ENCODE assay signal across 16 mouse cellular contexts in genomic region chr11:98867293-98867692, GRCm38 (mm10). TPM values are rescaled to one million over a fixed set of nuclear protein-coding genes. Genes with fewer than 3 reads are reported as not detected.
DNase-seq lines count a peak whose midpoint lies in the region; ATAC-seq and TF ChIP-seq lines count a peak whose summit lies in the region.
"Had no signal": no experiment of that assay in that cellular context is flagged by ENCODE, and none has a peak within 500 bp of the region (broad histone marks: within the 10 kb centered on the region; RNA-seq: fewer than 3 reads in every experiment).

No protein-coding gene starts in this region.

- peak overlapping the region; percentile 56; the same call in 1 of the 2 replicates for H3K27ac ChIP-seq in layer of hippocampus, adult 2 months
- peak overlapping the region; percentile 71 for H3K27ac ChIP-seq in hindbrain, postnatal 0 days
- H3K27ac ChIP-seq: kidney, postnatal 0 days; liver, embryonic 12.5 days; lung, embryonic 15.5 days had no signal

- WGBS in hindbrain, postnatal 0 days: 17% methylated on average over 12 of the region's 12 CpGs

- DNase-seq in layer of hippocampus, adult 2 months (ENCODE audit: low spot score in 2 of 2): no peak
- no peak for DNase-seq in layer of hippocampus, adult 11-12 months (ENCODE audit: low spot score)
- peak; percentile 39 for DNase-seq in ZHBTc4 (ENCODE audit: low read depth, low spot score)
- DNase-seq in cerebellum, postnatal 14 days: peak; percentile 43 to 44
- DNase-seq in hindbrain, postnatal 0 days (ENCODE audit: low spot score): peak; percentile 81
- no peak for DNase-seq in gastrocnemius, postnatal 4 days (ENCODE audit: low spot score in 2 of 2)
- DNase-seq in heart, adult 11 months: no peak
- DNase-seq: adrenal gland, postnatal 14 days; gastrocnemius, postnatal 10 days; heart, postnatal 36 days; thymus, adult 18-20 months had no signal

- no peak overlapping the region for H3K4me2 ChIP-seq in hindbrain, postnatal 0 days (ENCODE audit: low read depth, low read length)
- H3K4me2 ChIP-seq: liver, embryonic 12.5 days; lung, embryonic 15.5 days had no signal

- peak; percentile 71 for ATAC-seq in hindbrain, postnatal 0 days
- ATAC-seq: intestine, embryonic 16.5 days; liver, embryonic 12.5 days had no signal

- H3K4me3 ChIP-seq in layer of hippocampus, adult 2 months: no peak overlapping the region
- no peak overlapping the region for H3K4me3 ChIP-seq in hindbrain, postnatal 0 days (ENCODE audit: low read length)
- H3K4me3 ChIP-seq: liver, embryonic 12.5 days; lung, embryonic 15.5 days had no signal

- no peaks in the 10 kb centered on the region for H3K9me3 ChIP-seq in hindbrain, postnatal 0 days (ENCODE audit: low read length)
- H3K9me3 ChIP-seq: G1E; liver, embryonic 12.5 days; lung, embryonic 15.5 days had no signal

- H3K36me3 ChIP-seq in hindbrain, postnatal 0 days (ENCODE audit: insufficient read depth, low read length): no peaks in the 10 kb centered on the region

- peaks cover 12% of the 10 kb centered on the region for H3K4me1 ChIP-seq in hindbrain, postnatal 0 days (ENCODE audit: insufficient read depth, low read length)

- H3K9ac ChIP-seq in hindbrain, postnatal 0 days (replicated peaks; ENCODE audit: low read length): no peak overlapping the region
- H3K9ac ChIP-seq: liver, embryonic 12.5 days; lung, embryonic 15.5 days had no signal

- no peak for TF ChIP-seq CTCF in layer of hippocampus, adult 2 months (conservative IDR thresholded peaks at IDR 0.05)
- TF ChIP-seq CTCF in hindbrain, postnatal 0 days (IDR thresholded peaks at IDR 0.05; ENCODE audit: low read depth): no peak

- H3K27me3 ChIP-seq in hindbrain, postnatal 0 days (ENCODE audit: insufficient read depth, low read length): no peaks in the 10 kb centered on the region
- H3K27me3 ChIP-seq: liver, embryonic 12.5 days; lung, embryonic 15.5 days had no signal

RNA-seq across cellular contexts. Expression of gene Wipf2, which starts 3.9 kb away (rescaled TPM):
- 10 to 100 TPM; 68.6 to 70.9 TPM for total RNA-seq in layer of hippocampus, adult 2 months (2021)
- 8.1 and 10.4 TPM in 2 replicates for total RNA-seq in hindbrain, postnatal 0 days (2014; rRNA removed)
- 3.5 and 3.7 TPM in 2 replicates for polyA plus RNA-seq in hindbrain, postnatal 0 days (2015; fragmentation: Nextera tagmentation; extraction: Ambion mirVana)
- total RNA-seq in gastrocnemius, postnatal 4 days (2021): 10 to 100 TPM in 1 of 2 experiments, 1 to 10 TPM in 1; 8.3 to 11.0 TPM

RNA-seq across cellular contexts. Expression of gene Rapgefl1, which starts 30.7 kb away (rescaled TPM):
- total RNA-seq in layer of hippocampus, adult 2 months (2021): 100 to 1,000 TPM; 213 to 240 TPM
- total RNA-seq in hindbrain, postnatal 0 days (2014; rRNA removed): 29.5 and 44.1 TPM in 2 replicates
- polyA plus RNA-seq in hindbrain, postnatal 0 days (2015; fragmentation: Nextera tagmentation; extraction: Ambion mirVana): 11.0 TPM in 2 replicates
- 1 to 10 TPM; 3.4 to 4.3 TPM for total RNA-seq in gastrocnemius, postnatal 4 days (2021)

RNA-seq across cellular contexts. Expression of gene Cdc6, which starts 40.3 kb away (rescaled TPM):
- under 1 TPM; 0.52 to 0.64 TPM for total RNA-seq in layer of hippocampus, adult 2 months (2021)
- 2.5 and 4.6 TPM in 2 replicates for total RNA-seq in hindbrain, postnatal 0 days (2014; rRNA removed)
- polyA plus RNA-seq in hindbrain, postnatal 0 days (2015; fragmentation: Nextera tagmentation; extraction: Ambion mirVana): 3.0 and 3.4 TPM in 2 replicates
- total RNA-seq in gastrocnemius, postnatal 4 days (2021): 1 to 10 TPM; 6.8 to 7.5 TPM

Comparison
In these comparisons a context has a peak if more than half of its experiments do, and no peak if none do; other contexts are left out.
1. DNase-seq: peak in ZHBTc4 (single experiment), cerebellum, postnatal 14 days (2 of 2) and hindbrain, postnatal 0 days (single experiment); none in layer of hippocampus, adult 2 months (0 of 2), layer of hippocampus, adult 11-12 months (single experiment), gastrocnemius, postnatal 4 days (0 of 2) and heart, adult 11 months (single experiment).